Mouse (Mus musculus): ENCODE results near the gene Pask.

- TF ChIP-seq SMC3 (IDR thresholded peaks at IDR 0.05; ENCODE audit: low read depth, low read length) (no peak), HCFC1 (IDR thresholded peaks at IDR 0.05; ENCODE audit: low read depth, low read length) (no peak), CTCF (IDR thresholded peaks at IDR 0.05 in 2 of 3, conservative IDR thresholded peaks at IDR 0.05 in 1 of 3; ENCODE audit: control insufficient read depth in 1 of 3, insufficient read depth in 1 of 3, low read depth in 2 of 3, low read length in 3 of 3, poor library complexity in 1 of 3, severe bottlenecking in 1 of 3) (no peak), USF2 (IDR thresholded peaks at IDR 0.05; ENCODE audit: borderline replicate concordance in 1 of 2, insufficient read depth in 1 of 2, low read depth in 1 of 2, low read length in 2 of 2) (no peak), TBP (IDR thresholded peaks at IDR 0.05; ENCODE audit: low read depth, low read length) (no peak), E2F4 (IDR thresholded peaks at IDR 0.05; ENCODE audit: borderline replicate concordance, low read depth, low read length) (no peak)
These were observed 42.7 kb downstream of the Pask start for GRCm38 (mm10) chr1:93300578-93300977.
